Mouse (Mus musculus): ENCODE results near the gene Mrps10.
"Not testable (repeated sequence)": the region's sequence is repeated elsewhere in the genome, so short reads cannot be mapped to it uniquely, and the experiment has no call there.

DNA sequence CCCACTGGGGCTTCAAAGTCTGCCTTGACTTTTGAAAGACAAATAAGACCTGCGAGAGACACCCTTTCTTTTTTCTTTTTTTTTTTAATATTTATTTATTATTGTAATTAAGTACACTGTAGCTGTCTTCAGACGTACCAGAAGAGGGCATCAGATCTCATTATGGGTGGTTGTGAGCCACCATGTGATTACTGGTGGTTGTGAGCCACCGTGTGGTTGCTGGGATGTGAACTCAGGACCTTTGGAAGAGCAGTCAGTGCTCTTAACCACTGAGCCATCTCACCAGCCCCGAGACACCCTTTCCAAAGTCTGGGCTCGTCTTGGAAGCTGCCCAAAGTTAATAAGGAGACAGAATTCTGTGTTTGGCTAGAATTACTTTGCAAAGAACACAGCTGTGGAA, 36.0 kb upstream of the Mrps10 start:
- TF ChIP-seq POLR2A (IDR thresholded peaks at IDR 0.05; ENCODE audit: borderline replicate concordance, control insufficient read depth, low read depth, low read length), result not testable (repeated sequence)
- TF ChIP-seq CTCF (IDR thresholded peaks at IDR 0.05; ENCODE audit: control insufficient read depth, insufficient read depth, low read length), result peak; percentile 26; the same call in 1 of the 2 replicates
